Mouse (Mus musculus): Measurements from ENCODE around the gene Zbtb20. TPM values are rescaled to one million over a fixed set of nuclear protein-coding genes. Genes with fewer than 3 reads are reported as not detected.

Zbtb20 gene
- polyA plus RNA-seq, 2 experiments, result 0.40 to 2.2 TPM

GRCm38 (mm10) chr16:43399428-43399827, 523.7 kb downstream of the Zbtb20 start:
- Histone ChIP-seq H3K27me3 (ENCODE audit: control insufficient read depth, insufficient read depth, low read length) (no peaks in the 10 kb centered on the region), H3K4me2 (ENCODE audit: low read depth) (no peak overlapping the region), H3K27ac (no peak overlapping the region), H3K36me3 (replicated peaks; ENCODE audit: control insufficient read depth, insufficient read depth, low read depth) (no peaks in the 10 kb centered on the region), H3K9me3 (ENCODE audit: control insufficient read depth, low read length) (no peaks in the 10 kb centered on the region), H3K4me1 (replicated peaks; ENCODE audit: control insufficient read depth in 2 of 2, insufficient read depth in 2 of 2, low read length in 1 of 2) (no peaks in the 10 kb centered on the region), H3K9ac (replicated peaks) (no peak overlapping the region), H3K4me3 (ENCODE audit: insufficient read depth in 1 of 2, low read depth in 2 of 2, low read length in 2 of 2) (no peak overlapping the region)
- DNase-seq (ENCODE audit: low read depth in 3 of 3, low spot score in 3 of 3), result no peak
- ATAC-seq (ENCODE audit: insufficient read depth), result no peak
- TF ChIP-seq CTCF (IDR thresholded peaks at IDR 0.05; ENCODE audit: low read depth), result no peak
- TF ChIP-seq EP300 (IDR thresholded peaks at IDR 0.05; ENCODE audit: low read depth), result no peak

- TF ChIP-seq CTCF (IDR thresholded peaks at IDR 0.05; ENCODE audit: low read depth) (no peak), EP300 (IDR thresholded peaks at IDR 0.05; ENCODE audit: low read depth) (no peak)
- DNase-seq (ENCODE audit: low read depth in 3 of 3, low spot score in 3 of 3) (no peak), ATAC-seq (ENCODE audit: insufficient read depth) (no peak)
- no peak overlapping the region for H3K4me2 ChIP-seq (ENCODE audit: low read depth)
- H3K9ac ChIP-seq (replicated peaks), result no peak overlapping the region
- H3K27ac ChIP-seq, result no peak overlapping the region
- H3K36me3 ChIP-seq (replicated peaks; ENCODE audit: control insufficient read depth, insufficient read depth, low read depth), result no peaks in the 10 kb centered on the region
- H3K4me3 ChIP-seq (ENCODE audit: insufficient read depth in 1 of 2, low read depth in 2 of 2, low read length in 2 of 2), result no peak overlapping the region
- no peaks in the 10 kb centered on the region for H3K27me3 ChIP-seq (ENCODE audit: control insufficient read depth, insufficient read depth, low read length)
- no peaks in the 10 kb centered on the region for H3K9me3 ChIP-seq (ENCODE audit: control insufficient read depth, low read length)
- no peaks in the 10 kb centered on the region for H3K4me1 ChIP-seq (replicated peaks; ENCODE audit: control insufficient read depth in 2 of 2, insufficient read depth in 2 of 2, low read length in 1 of 2)
Measured at GRCm38 (mm10) chr16:43400046-43400445, 524.4 kb downstream of the Zbtb20 start.

- 62% methylated on average over 2 of the region's 2 CpGs for WGBS (ENCODE audit: insufficient replicate concordance)
- DNase-seq (ENCODE audit: low read depth in 3 of 3, low spot score in 3 of 3), result no peak
- Histone ChIP-seq H3K9me3 (ENCODE audit: control insufficient read depth, low read length) (no peaks in the 10 kb centered on the region), H3K9ac (replicated peaks) (no peak overlapping the region), H3K27me3 (ENCODE audit: control insufficient read depth, insufficient read depth, low read length) (no peaks in the 10 kb centered on the region), H3K36me3 (replicated peaks; ENCODE audit: control insufficient read depth, insufficient read depth, low read depth) (no peaks in the 10 kb centered on the region), H3K4me1 (replicated peaks; ENCODE audit: control insufficient read depth in 2 of 2, insufficient read depth in 2 of 2, low read length in 1 of 2) (no peaks in the 10 kb centered on the region), H3K4me3 (ENCODE audit: insufficient read depth in 1 of 2, low read depth in 2 of 2, low read length in 2 of 2) (no peak overlapping the region), H3K4me2 (ENCODE audit: low read depth) (no peak overlapping the region), H3K27ac (no peak overlapping the region)
- no peak for ATAC-seq (ENCODE audit: insufficient read depth)
- TF ChIP-seq EP300 (IDR thresholded peaks at IDR 0.05; ENCODE audit: low read depth) (no peak), CTCF (IDR thresholded peaks at IDR 0.05; ENCODE audit: low read depth) (no peak)
Measured at GRCm38 (mm10) chr16:43400949-43401348, 525.3 kb downstream of the Zbtb20 start.

- WGBS (ENCODE audit: insufficient replicate concordance), result 52% methylated on average over 4 of the region's 4 CpGs
- Histone ChIP-seq H3K4me3 (ENCODE audit: insufficient read depth in 1 of 2, low read depth in 2 of 2, low read length in 2 of 2) (no peak overlapping the region), H3K9ac (replicated peaks) (no peak overlapping the region), H3K4me1 (replicated peaks; ENCODE audit: control insufficient read depth in 2 of 2, insufficient read depth in 2 of 2, low read length in 1 of 2) (no peaks in the 10 kb centered on the region), H3K27ac (no peak overlapping the region), H3K27me3 (ENCODE audit: control insufficient read depth, insufficient read depth, low read length) (no peaks in the 10 kb centered on the region), H3K9me3 (ENCODE audit: control insufficient read depth, low read length) (no peaks in the 10 kb centered on the region), H3K36me3 (replicated peaks; ENCODE audit: control insufficient read depth, insufficient read depth, low read depth) (no peaks in the 10 kb centered on the region), H3K4me2 (ENCODE audit: low read depth) (no peak overlapping the region)
- DNase-seq (ENCODE audit: low read depth in 3 of 3, low spot score in 3 of 3), result no peak
- no peak for ATAC-seq (ENCODE audit: insufficient read depth)
- TF ChIP-seq CTCF (IDR thresholded peaks at IDR 0.05; ENCODE audit: low read depth) (no peak), EP300 (IDR thresholded peaks at IDR 0.05; ENCODE audit: low read depth) (no peak)
Measured at GRCm38 (mm10) chr16:43402888-43403287, 527.2 kb downstream of the Zbtb20 start.

- no peak overlapping the region for H3K4me3 ChIP-seq (ENCODE audit: insufficient read depth in 1 of 2, low read depth in 2 of 2, low read length in 2 of 2)
- no peaks in the 10 kb centered on the region for H3K27me3 ChIP-seq (ENCODE audit: control insufficient read depth, insufficient read depth, low read length)
- ATAC-seq (ENCODE audit: insufficient read depth) (no peak), DNase-seq (ENCODE audit: low read depth in 3 of 3, low spot score in 3 of 3) (no peak)
- TF ChIP-seq EP300 (IDR thresholded peaks at IDR 0.05; ENCODE audit: low read depth), result no peak
- no peak for TF ChIP-seq CTCF (IDR thresholded peaks at IDR 0.05; ENCODE audit: low read depth)
- H3K9me3 ChIP-seq (ENCODE audit: control insufficient read depth, low read length), result no peaks in the 10 kb centered on the region
- no peaks in the 10 kb centered on the region for H3K36me3 ChIP-seq (replicated peaks; ENCODE audit: control insufficient read depth, insufficient read depth, low read depth)
- no peak overlapping the region for H3K27ac ChIP-seq
- H3K4me2 ChIP-seq (ENCODE audit: low read depth), result no peak overlapping the region
- no peaks in the 10 kb centered on the region for H3K4me1 ChIP-seq (replicated peaks; ENCODE audit: control insufficient read depth in 2 of 2, insufficient read depth in 2 of 2, low read length in 1 of 2)
- WGBS (ENCODE audit: insufficient replicate concordance), result 63% methylated on average over 3 of the region's 3 CpGs
- H3K9ac ChIP-seq (replicated peaks), result no peak overlapping the region
Measured at GRCm38 (mm10) chr16:43405089-43405488, 529.4 kb downstream of the Zbtb20 start.

All from liver, embryonic 14.5 days (tissue).